Mouse (Mus musculus): ENCODE results near the gene Lrmda.

Gene Lrmda

GRCm38 (mm10) chr14:22649985-22650984, 630.8 kb downstream of the Lrmda start:
- 68% methylated on average over 17 of the region's 17 CpGs for WGBS

- 90% methylated on average over 14 of the region's 14 CpGs for WGBS
Measured at GRCm38 (mm10) chr14:22651131-22651952, 631.8 kb downstream of the Lrmda start.

- WGBS = 75% methylated on average over 3 of the region's 3 CpGs
Measured at GRCm38 (mm10) chr14:22662496-22662895, 643.0 kb downstream of the Lrmda start.

GRCm38 (mm10) chr14:22666437-22666836, 646.9 kb downstream of the Lrmda start:
- 89% methylated on average over 3 of the region's 3 CpGs for WGBS

GRCm38 (mm10) chr14:22668302-22668701, 648.8 kb downstream of the Lrmda start:
- WGBS = 85% methylated on average over 8 of the region's 8 CpGs

GRCm38 (mm10) chr14:22668711-22669110, 649.2 kb downstream of the Lrmda start:
- 94% methylated on average over 6 of the region's 6 CpGs for WGBS

GRCm38 (mm10) chr14:22673581-22673980, 654.1 kb downstream of the Lrmda start:
- 68% methylated on average over 5 of the region's 5 CpGs for WGBS

- 76% methylated on average over 5 of the region's 5 CpGs for WGBS
Measured at GRCm38 (mm10) chr14:22679008-22679704, 659.6 kb downstream of the Lrmda start.

- WGBS = 73% methylated on average over 9 of the region's 9 CpGs
Measured at GRCm38 (mm10) chr14:22679705-22680643, 660.5 kb downstream of the Lrmda start.

GRCm38 (mm10) chr14:22686886-22687285, 667.4 kb downstream of the Lrmda start:
- WGBS = 63% methylated on average over 4 of the region's 4 CpGs

- WGBS = 93% methylated on average over 2 of the region's 2 CpGs
Measured at GRCm38 (mm10) chr14:22688399-22688798, 668.9 kb downstream of the Lrmda start.

- 48% methylated on average over 6 of the region's 6 CpGs for WGBS
Measured at GRCm38 (mm10) chr14:22695448-22695847, 675.9 kb downstream of the Lrmda start.

- 77% methylated on average over 4 of the region's 4 CpGs for WGBS
Measured at GRCm38 (mm10) chr14:22695931-22696365, 676.4 kb downstream of the Lrmda start.

GRCm38 (mm10) chr14:22700236-22700635, 680.7 kb downstream of the Lrmda start:
- 100% methylated on average over 1 of the region's 1 CpGs for WGBS

GRCm38 (mm10) chr14:22700690-22701089, 681.2 kb downstream of the Lrmda start:
- 89% methylated on average over 2 of the region's 2 CpGs for WGBS

- 79% methylated on average over 9 of the region's 9 CpGs for WGBS
Measured at GRCm38 (mm10) chr14:22707958-22708701, 688.6 kb downstream of the Lrmda start.

GRCm38 (mm10) chr14:22710071-22710661, 690.7 kb downstream of the Lrmda start:
- 65% methylated on average over 6 of the region's 6 CpGs for WGBS

- 91% methylated on average over 6 of the region's 6 CpGs for WGBS
Measured at GRCm38 (mm10) chr14:22715581-22716378, 696.3 kb downstream of the Lrmda start.

GRCm38 (mm10) chr14:22719968-22720367, 700.5 kb downstream of the Lrmda start:
- WGBS = 98% methylated on average over 1 of the region's 1 CpGs
